Mouse (Mus musculus) embryonic facial prominence, embryonic 10.5 days (tissue): ENCODE measurements at regions not wholly inside any gene's neighbourhood (a gene's known extent, or its start where the extent isn't known, plus 50 kb on each side); places are given as distances from the start of the nearest gene placed in this dataset.

Experiments used
- DNase-seq: peaks from one replicate; pipeline ENCODE4 v3.0.0-alpha.2; 2017; ENCODE audit warnings: low spot score
- H3K27ac ChIP-seq: fragments of 300-500 bp; sonication (generic); replicated peaks from 2 replicates; pipeline ENCODE4 v1.5.1; 2016; ENCODE audit warnings: mild to moderate bottlenecking
- H3K27me3 ChIP-seq: fragments of 300-500 bp; sonication (generic); replicated peaks from 2 replicates; pipeline ENCODE4 v1.6.1; 2016; ENCODE audit warnings: low read depth, mild to moderate bottlenecking; ENCODE audit not compliant: poor library complexity, severe bottlenecking
- H3K36me3 ChIP-seq: fragments of 300-500 bp; sonication (generic); replicated peaks from 2 replicates; pipeline ENCODE4 v1.6.1; 2016; ENCODE audit warnings: mild to moderate bottlenecking, moderate library complexity
- H3K4me1 ChIP-seq: fragments of 300-500 bp; sonication (generic); 2 replicates; pipeline ENCODE4 v1.6.1; 2016
- H3K4me3 ChIP-seq: fragments of 300-500 bp; sonication (generic); 2 replicates; pipeline ENCODE4 v1.5.1; 2016; ENCODE audit warnings: mild to moderate bottlenecking, moderate library complexity
- H3K9me3 ChIP-seq: fragments of 300-500 bp; sonication (generic); 2 replicates; pipeline ENCODE4 v1.6.1; 2016; ENCODE audit warnings: mild to moderate bottlenecking
- WGBS: fragments of 180-500 bp; shearing (Covaris S2); methylation state at CpG from one replicate; pipeline ENCODE4 v1.1.7; 2016; 5-methylcytosine and 5-hydroxymethylcytosine counted together

GRCm38 (mm10) chr7:73306728-73307127 lies 68.6 kb upstream of the Rgma start:
- Histone ChIP-seq H3K36me3 (no peaks in the 10 kb centered on the region), H3K27ac (peak overlapping the region; percentile 44; the same call in 1 of the 2 replicates), H3K9me3 (no peaks in the 10 kb centered on the region), H3K27me3 (peaks cover 31% of the 10 kb centered on the region), H3K4me1 (peaks cover 45% of the 10 kb centered on the region), H3K4me3 (no peak overlapping the region)
- WGBS: 60% methylated on average over 5 of the region's 5 CpGs
- no peak for DNase-seq

GRCm38 (mm10) chr7:73307586-73308490 lies 67.5 kb upstream of the Rgma start:
- peak; percentile 41 for DNase-seq
- peaks cover 45% of the 10 kb centered on the region for H3K4me1 ChIP-seq
- WGBS: 24% methylated on average over 13 of the region's 13 CpGs
- H3K36me3 ChIP-seq: no peaks in the 10 kb centered on the region
- no peaks in the 10 kb centered on the region for H3K9me3 ChIP-seq
- peak overlapping the region; percentile 60 for H3K27ac ChIP-seq
- peaks cover 31% of the 10 kb centered on the region for H3K27me3 ChIP-seq
- no peak overlapping the region for H3K4me3 ChIP-seq

- 77% methylated on average over 7 of the region's 7 CpGs for WGBS
- Histone ChIP-seq H3K4me3 (no peak overlapping the region), H3K4me1 (peaks cover 45% of the 10 kb centered on the region), H3K27me3 (peaks cover 23% of the 10 kb centered on the region), H3K36me3 (no peaks in the 10 kb centered on the region), H3K27ac (no peak overlapping the region), H3K9me3 (no peaks in the 10 kb centered on the region)
- DNase-seq: no peak
Observed at GRCm38 (mm10) chr7:73308981-73309380, 66.3 kb upstream of the Rgma start.

- Histone ChIP-seq H3K27me3 (peaks cover 14% of the 10 kb centered on the region), H3K36me3 (no peaks in the 10 kb centered on the region), H3K9me3 (no peaks in the 10 kb centered on the region), H3K27ac (no peak overlapping the region), H3K4me3 (no peak overlapping the region), H3K4me1 (peaks cover 36% of the 10 kb centered on the region)
- 93% methylated on average over 10 of the region's 10 CpGs for WGBS
- DNase-seq: no peak
Observed at GRCm38 (mm10) chr7:73310056-73310455, 65.3 kb upstream of the Rgma start.

GRCm38 (mm10) chr7:73310581-73311136 lies 64.7 kb upstream of the Rgma start:
- Histone ChIP-seq H3K4me3 (no peak overlapping the region), H3K27me3 (peaks cover 13% of the 10 kb centered on the region), H3K4me1 (peaks cover 30% of the 10 kb centered on the region), H3K9me3 (no peaks in the 10 kb centered on the region), H3K36me3 (no peaks in the 10 kb centered on the region), H3K27ac (no peak overlapping the region)
- WGBS: 98% methylated on average over 15 of the region's 15 CpGs
- DNase-seq: no peak

GRCm38 (mm10) chr7:73315555-73315954 lies 59.8 kb upstream of the Rgma start:
- H3K9me3 ChIP-seq: no peaks in the 10 kb centered on the region
- peaks cover 7% of the 10 kb centered on the region; the same call in 1 of the 2 replicates for H3K4me1 ChIP-seq
- DNase-seq: no peak
- H3K27me3 ChIP-seq: no peaks in the 10 kb centered on the region
- H3K4me3 ChIP-seq: no peak overlapping the region
- no peaks in the 10 kb centered on the region for H3K36me3 ChIP-seq
- WGBS: 84% methylated on average over 3 of the region's 3 CpGs
- H3K27ac ChIP-seq: no peak overlapping the region

- no peak overlapping the region for H3K4me3 ChIP-seq
- 96% methylated on average over 4 of the region's 4 CpGs for WGBS
- H3K27me3 ChIP-seq: peaks cover 5% of the 10 kb centered on the region; the same call in 1 of the 2 replicates
- H3K4me1 ChIP-seq: peaks cover 12% of the 10 kb centered on the region
- H3K9me3 ChIP-seq: no peaks in the 10 kb centered on the region
- no peak overlapping the region for H3K27ac ChIP-seq
- H3K36me3 ChIP-seq: no peaks in the 10 kb centered on the region
- no peak for DNase-seq
Observed at GRCm38 (mm10) chr7:73317574-73317973, 57.7 kb upstream of the Rgma start.

GRCm38 (mm10) chr7:73319004-73319403 lies 56.3 kb upstream of the Rgma start:
- H3K36me3 ChIP-seq: no peaks in the 10 kb centered on the region
- no peak overlapping the region for H3K4me3 ChIP-seq
- peaks cover 19% of the 10 kb centered on the region for H3K4me1 ChIP-seq
- H3K27me3 ChIP-seq: peaks cover 5% of the 10 kb centered on the region; the same call in 1 of the 2 replicates
- no peak for DNase-seq
- no peak overlapping the region for H3K27ac ChIP-seq
- WGBS: 88% methylated on average over 6 of the region's 6 CpGs
- H3K9me3 ChIP-seq: no peaks in the 10 kb centered on the region

- 81% methylated on average over 7 of the region's 7 CpGs for WGBS
- Histone ChIP-seq H3K4me3 (no peak overlapping the region), H3K4me1 (peaks cover 19% of the 10 kb centered on the region), H3K9me3 (peaks cover 4% of the 10 kb centered on the region; the same call in 1 of the 2 replicates), H3K27ac (no peak overlapping the region), H3K27me3 (peaks cover 5% of the 10 kb centered on the region; the same call in 1 of the 2 replicates), H3K36me3 (no peaks in the 10 kb centered on the region)
- DNase-seq: no peak
Observed at GRCm38 (mm10) chr7:73319994-73320393, 55.3 kb upstream of the Rgma start.

GRCm38 (mm10) chr7:73322466-73323151 lies 52.7 kb upstream of the Rgma start:
- H3K4me1 ChIP-seq: peaks cover 21% of the 10 kb centered on the region
- peaks cover 4% of the 10 kb centered on the region; the same call in 1 of the 2 replicates for H3K9me3 ChIP-seq
- H3K4me3 ChIP-seq: no peak overlapping the region
- WGBS: 88% methylated on average over 8 of the region's 8 CpGs
- H3K36me3 ChIP-seq: no peaks in the 10 kb centered on the region
- no peak overlapping the region for H3K27ac ChIP-seq
- H3K27me3 ChIP-seq: peaks cover 5% of the 10 kb centered on the region; the same call in 1 of the 2 replicates
- no peak for DNase-seq

GRCm38 (mm10) chr7:73323556-73323955 lies 51.8 kb upstream of the Rgma start:
- peaks cover 4% of the 10 kb centered on the region; the same call in 1 of the 2 replicates for H3K9me3 ChIP-seq
- peak; percentile 26 for DNase-seq
- 33% methylated on average over 12 of the region's 12 CpGs for WGBS
- no peaks in the 10 kb centered on the region for H3K36me3 ChIP-seq
- peaks cover 5% of the 10 kb centered on the region; the same call in 1 of the 2 replicates for H3K27me3 ChIP-seq
- H3K27ac ChIP-seq: no peak overlapping the region
- peak overlapping the region; percentile 42 for H3K4me3 ChIP-seq
- peaks cover 27% of the 10 kb centered on the region for H3K4me1 ChIP-seq

GRCm38 (mm10) chr7:73325503-73325902 lies 49.8 kb upstream of the Rgma start:
- H3K4me1 ChIP-seq: peaks cover 26% of the 10 kb centered on the region
- H3K4me3 ChIP-seq: no peak overlapping the region
- WGBS: 93% methylated on average over 5 of the region's 5 CpGs
- peaks cover 13% of the 10 kb centered on the region; the same call in 1 of the 2 replicates for H3K27me3 ChIP-seq
- no peaks in the 10 kb centered on the region for H3K36me3 ChIP-seq
- no peak for DNase-seq
- peaks cover 4% of the 10 kb centered on the region; the same call in 1 of the 2 replicates for H3K9me3 ChIP-seq
- no peak overlapping the region for H3K27ac ChIP-seq
